Mouse (Mus musculus) ovary, postnatal 10 days (tissue): ENCODE results near the gene Igfals.

ENCODE experiments used
- DNase-seq: peaks from one replicate; pipeline ENCODE4 v3.0.0; 2022; ENCODE audit warnings: low spot score

Igfals gene

DNA sequence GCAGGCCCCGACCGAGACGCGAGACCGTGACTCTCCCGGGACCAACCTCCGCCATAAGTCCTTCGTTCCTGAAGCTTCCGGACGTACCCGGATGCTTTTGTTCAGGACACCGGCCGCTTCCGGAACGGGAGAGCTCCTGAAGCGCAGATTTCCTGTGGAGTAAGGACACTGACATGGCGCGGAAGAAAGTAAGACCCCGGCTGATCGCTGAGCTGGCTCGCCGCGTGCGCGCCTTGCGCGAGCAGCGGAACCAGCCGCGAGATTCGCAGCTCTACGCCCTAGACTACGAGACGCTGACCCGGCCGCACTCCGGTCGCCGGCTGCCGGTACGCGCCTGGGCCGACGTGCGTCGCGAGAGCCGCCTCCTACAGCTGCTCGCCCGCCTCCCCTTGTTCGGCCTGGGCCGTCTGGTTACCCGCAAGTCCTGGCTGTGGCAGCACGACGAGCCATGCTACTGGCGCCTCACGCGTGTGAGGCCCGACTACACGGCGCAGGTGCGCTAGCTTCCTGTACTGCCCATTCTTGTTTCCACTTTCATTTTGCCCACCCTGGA, 29.3 kb downstream of the Igfals start, which contains the start of the genes Eme2 and Mrps34:
Gene Eme2 (minus strand): TSS at position 93 of the 553 bp plus-strand sequence.
Gene Mrps34 (plus strand): TSS at position 122 of the 553 bp plus-strand sequence.
- DNase-seq, result peak; percentile 56

DNA sequence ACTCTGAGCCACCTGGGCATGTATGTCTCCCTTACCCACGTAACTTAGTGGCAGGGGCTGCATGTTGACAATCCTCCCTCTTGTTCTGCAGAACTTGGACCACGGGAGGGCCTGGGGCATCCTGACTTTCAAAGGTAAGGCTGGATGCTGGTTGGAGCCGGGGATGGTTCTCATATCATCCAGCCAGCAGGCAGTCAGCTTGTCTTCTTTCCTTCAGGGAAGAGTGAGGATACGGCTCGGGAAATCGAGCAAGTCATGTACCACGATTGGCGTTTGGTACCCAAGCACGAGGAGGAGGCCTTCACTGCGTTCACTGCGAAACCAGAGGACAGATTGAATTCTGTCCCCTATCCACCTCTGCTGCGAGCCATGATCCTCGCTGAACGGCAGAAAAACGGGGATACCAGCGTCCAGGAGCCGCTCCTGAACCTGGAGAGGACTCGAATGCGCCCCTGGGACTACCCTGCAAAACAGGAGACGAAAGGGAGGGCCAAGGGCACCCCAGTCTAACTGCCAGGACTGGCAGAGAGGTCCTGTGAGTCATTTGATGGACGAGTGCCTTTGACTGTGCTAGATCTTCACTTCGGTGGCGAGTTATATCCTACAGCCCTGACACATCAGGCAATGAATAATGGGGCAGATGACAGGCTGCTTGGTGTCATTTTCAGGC, 29.9 kb downstream of the Igfals start:
- no peak for DNase-seq

- peak; percentile 38 for DNase-seq
Measured at GRCm38 (mm10) chr17:24896241-24896992, 30.6 kb downstream of the Igfals start, which contains the start of gene Nme3. Gene Nme3 (plus strand): TSS chr17:24896500.

- no peak for DNase-seq
Measured at GRCm38 (mm10) chr17:24896993-24897269, 31.1 kb downstream of the Igfals start.

GRCm38 (mm10) chr17:24897600-24897999, 31.8 kb downstream of the Igfals start:
- no peak for DNase-seq

DNA sequence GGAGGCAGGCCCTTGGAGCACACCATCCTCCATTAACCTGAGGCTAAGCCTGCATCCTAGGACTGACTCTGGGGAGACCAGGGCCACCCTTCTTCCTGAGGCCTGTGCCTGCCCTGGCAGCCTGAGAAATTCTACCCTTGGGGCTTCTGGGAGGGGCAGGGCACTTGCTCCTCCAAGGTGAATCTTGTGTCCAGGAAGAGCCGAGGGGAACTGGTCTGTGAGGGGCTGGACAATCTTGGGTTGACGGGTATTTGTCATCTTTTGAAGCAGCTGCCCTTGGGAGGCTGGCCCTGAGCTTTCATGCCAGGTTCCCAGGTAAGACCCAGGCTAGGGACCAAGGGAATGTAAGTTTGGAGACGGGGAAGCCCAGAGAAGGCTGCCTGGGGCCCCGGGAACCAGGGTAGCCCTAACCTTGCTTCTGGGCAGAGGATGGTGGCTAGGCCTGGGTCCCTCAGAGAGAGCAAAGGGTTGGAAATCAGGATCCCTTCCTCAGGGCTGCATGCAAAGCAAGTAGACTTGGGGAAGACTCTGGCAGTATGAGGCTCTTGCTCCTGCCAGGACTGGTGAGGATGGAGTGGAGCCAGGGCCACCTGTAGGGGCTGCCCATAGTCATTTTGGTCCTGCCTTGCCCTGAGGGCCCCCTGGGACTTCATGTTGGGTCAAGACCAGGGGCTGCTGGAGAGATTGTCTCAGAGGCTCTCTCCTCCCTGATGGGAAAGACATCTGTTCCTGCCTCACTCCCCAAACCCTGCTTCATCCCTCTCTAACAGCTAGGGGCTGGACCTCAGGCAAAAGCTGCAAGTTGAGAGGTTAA, 32.5 kb downstream of the Igfals start:
- DNase-seq, result no peak

GRCm38 (mm10) chr17:24899153-24899552, 33.4 kb downstream of the Igfals start:
- DNase-seq, result no peak

GRCm38 (mm10) chr17:24900014-24900413, 34.2 kb downstream of the Igfals start:
- DNase-seq, result no peak

- no peak for DNase-seq
Measured at GRCm38 (mm10) chr17:24902124-24902523, 36.3 kb downstream of the Igfals start.

DNA sequence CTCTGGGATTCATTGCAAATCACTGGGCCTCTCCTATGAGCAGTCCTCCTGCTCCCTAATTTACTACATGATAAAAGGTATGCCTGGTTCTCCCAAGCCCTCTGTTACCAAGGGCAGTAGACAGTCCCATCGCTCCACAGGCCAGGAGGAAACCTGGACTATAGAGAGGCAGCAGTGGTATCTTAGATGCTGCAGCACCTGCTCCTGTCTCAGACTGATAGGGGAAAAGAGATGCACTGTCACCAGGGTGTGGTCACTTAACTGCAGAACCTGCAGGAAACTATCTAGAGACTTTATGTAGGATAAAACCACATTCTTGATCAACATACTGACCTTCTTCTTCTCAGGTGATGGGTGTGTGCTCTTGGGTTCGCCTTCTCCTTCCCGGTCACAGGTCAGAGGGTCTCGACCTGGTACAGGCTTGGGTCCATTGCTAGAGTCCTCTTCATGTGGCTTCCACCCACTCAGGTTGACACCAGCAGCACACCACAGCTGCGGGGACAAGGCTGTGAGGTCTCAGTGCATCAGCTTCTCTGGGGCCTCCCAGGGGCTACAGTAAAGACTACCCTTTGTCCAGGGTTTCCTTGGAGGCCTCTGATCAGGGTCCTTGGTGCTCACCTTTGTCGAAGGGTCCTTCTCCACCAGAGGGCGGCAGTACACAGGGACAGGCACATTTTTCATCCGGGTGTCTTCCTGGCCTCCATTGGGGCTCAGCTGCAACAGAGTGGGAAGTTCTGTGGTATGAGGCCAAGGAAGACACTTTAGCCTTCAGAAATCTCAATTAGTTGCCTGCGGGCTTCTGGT, 37.1 kb downstream of the Igfals start:
- DNase-seq, result no peak

DNA sequence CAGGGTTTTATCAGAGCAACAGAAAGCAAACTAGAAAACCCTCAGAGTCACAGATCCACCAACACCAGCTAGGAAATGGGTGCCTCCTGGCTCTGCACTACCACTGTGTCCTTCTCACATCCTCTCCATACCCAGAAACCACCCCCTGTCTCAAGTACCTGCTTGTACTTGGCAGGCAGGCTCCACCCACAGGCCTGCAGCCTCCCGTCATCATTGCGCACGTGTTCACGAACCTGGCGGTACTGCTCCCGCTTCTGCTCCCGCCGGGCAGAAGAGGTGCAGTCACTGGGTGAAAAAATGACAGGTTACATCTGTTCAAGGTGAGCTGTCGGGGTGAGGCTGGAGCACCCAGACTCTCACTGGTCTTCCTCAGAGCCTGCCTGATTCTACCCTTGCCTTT, 38.0 kb downstream of the Igfals start:
- DNase-seq, result no peak

- DNase-seq, result no peak
Measured at GRCm38 (mm10) chr17:24907591-24907990, 41.8 kb downstream of the Igfals start.

DNA sequence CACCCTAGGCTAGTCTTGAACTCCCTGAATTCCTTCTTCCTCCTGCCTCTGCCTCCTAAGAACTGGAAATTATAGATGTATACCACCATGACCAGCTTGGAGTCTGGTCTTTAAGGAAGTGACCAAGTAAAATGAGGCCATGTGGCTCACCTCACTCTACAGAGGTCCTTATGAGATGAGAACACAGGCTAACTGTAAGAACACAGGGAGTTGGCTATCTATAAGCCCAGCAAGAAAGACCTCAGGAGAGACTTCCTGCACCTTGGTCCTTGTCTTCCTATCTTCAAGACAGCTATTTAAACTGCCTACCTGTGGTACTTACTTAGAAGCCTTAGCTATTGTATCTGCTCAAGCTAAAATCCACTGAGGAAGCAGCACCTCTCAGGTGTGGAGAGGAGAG, 48.2 kb downstream of the Igfals start:
- DNase-seq, result no peak

- no peak for DNase-seq
Measured at GRCm38 (mm10) chr17:24923246-24923645, 57.4 kb downstream of the Igfals start.

DNA sequence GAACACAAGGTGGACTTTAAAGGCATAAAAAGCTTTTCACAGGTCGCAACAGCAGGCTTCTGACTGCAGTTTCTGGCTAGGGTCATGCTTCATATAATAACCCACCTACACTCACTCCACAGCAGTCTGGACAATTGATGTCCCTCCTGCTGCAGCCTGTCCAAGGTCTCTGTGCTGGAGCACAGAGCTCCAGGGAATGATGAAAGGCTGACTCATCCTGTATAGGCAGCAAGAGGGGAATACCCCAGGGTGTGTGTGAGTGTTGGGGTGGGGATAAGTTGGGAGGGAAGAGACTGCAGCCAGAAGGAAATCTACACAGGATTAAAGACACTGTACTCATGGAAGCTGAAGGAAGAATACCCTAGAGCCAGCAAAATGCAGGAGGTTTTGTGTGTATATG, 63.7 kb downstream of the Igfals start:
- DNase-seq, result no peak
